Mouse (Mus musculus) kidney, adult 2 months (tissue): ENCODE data around the gene Nav2.

ENCODE experiments used
- CTCF ChIP-seq: fragments of 200-500 bp; conservative IDR thresholded peaks from 2 replicates; pipeline ENCODE4 v1.5.1; 2011; ENCODE audit warnings: low read depth, mild to moderate bottlenecking, control low read depth, low read length, moderate library complexity, mixed read lengths; ENCODE audit not compliant: insufficient read depth, insufficient read length
- POLR2A ChIP-seq: fragments of 200-500 bp; IDR thresholded peaks from one replicate; pipeline ENCODE4 v1.6.1; 2011; ENCODE audit warnings: low read depth, low read length, control low read depth

- TF ChIP-seq CTCF (peak; percentile 35; the same call in 1 of the 2 replicates), POLR2A (no peak)
Measured at GRCm38 (mm10) chr7:49324575-49324974, 416.1 kb downstream of the Nav2 start.
